Mouse (Mus musculus): ENCODE data around the gene Fermt1. TPM values are rescaled to one million over a fixed set of nuclear protein-coding genes. Genes with fewer than 3 reads are reported as not detected.

The Fermt1 gene
- 1 to 10 TPM; 1.0 to 1.8 TPM for polyA plus RNA-seq (2017; shearing (Covaris generic))

GRCm38 (mm10) chr2:132945326-132946207, at the start of gene Fermt1:
Gene Fermt1, minus strand, starts transcription at chr2:132945906.

GRCm38 (mm10) chr2:132880844-132881645, 64.7 kb downstream of the Fermt1 start, which contains the start of gene Lrrn4:
Gene Lrrn4, minus strand, starts transcription at chr2:132880891.

Other genes with a start within 250 kb of the Fermt1 start
- gene Chgb, start 164.6 kb downstream of the Fermt1 start, polyA plus RNA-seq (2017; shearing (Covaris generic)), result under 1 TPM; 0.10 to 0.39 TPM
- 10 to 100 TPM; 34.6 to 41.5 TPM for gene Trmt6, start 129.9 kb downstream of the Fermt1 start, polyA plus RNA-seq (2017; shearing (Covaris generic))
- gene Mcm8, start 129.8 kb downstream of the Fermt1 start, polyA plus RNA-seq (2017; shearing (Covaris generic)), result 1 to 10 TPM; 2.6 to 3.3 TPM
- 10 to 100 TPM; 21.1 to 27.1 TPM for gene Crls1, start 99.2 kb downstream of the Fermt1 start, polyA plus RNA-seq (2017; shearing (Covaris generic))
- 1 to 10 TPM; 2.0 TPM for gene Lrrn4, start 65.0 kb downstream of the Fermt1 start, polyA plus RNA-seq (2017; shearing (Covaris generic))

Measured in inflammation-experienced regulatory T-cells (primary cell).